Mouse (Mus musculus): ENCODE measurements around the gene Slc12a4. TPM values are rescaled to one million over a fixed set of nuclear protein-coding genes. Genes with fewer than 3 reads are reported as not detected.

Gene Slc12a4
- polyA plus RNA-seq, 1 experiment from 2014 or later: 25.8 TPM

DNA sequence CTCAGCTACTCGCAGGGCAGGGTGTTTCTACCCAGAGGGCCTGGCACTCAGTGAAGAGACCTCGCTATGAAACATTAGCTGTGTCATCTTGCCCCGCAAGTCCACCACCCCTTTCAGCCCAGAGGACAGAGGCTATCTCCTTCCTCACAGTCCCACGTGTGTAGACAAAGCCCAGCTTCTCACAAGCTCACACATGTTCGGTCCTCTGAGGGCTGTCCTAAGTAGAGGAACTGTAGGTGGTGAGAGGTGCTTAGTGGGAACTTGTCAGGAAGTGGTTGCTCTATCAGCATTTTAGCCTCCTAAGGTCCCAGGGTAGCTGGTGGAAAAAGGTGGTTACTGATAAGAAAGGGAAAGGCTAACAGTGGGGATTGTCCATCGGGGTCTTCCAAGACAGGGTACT, 30.8 kb downstream of the Slc12a4 start:
- H3K4me2 ChIP-seq: peak overlapping the region; percentile 92
- H3K4me3 ChIP-seq (ENCODE audit: low read depth, low read length): peak overlapping the region; percentile 85
- ATAC-seq (replicated peaks; ENCODE audit: low FRiP score): no peak
- H3K27me3 ChIP-seq (replicated peaks; ENCODE audit: control insufficient read depth, insufficient read depth, low read length): no peaks in the 10 kb centered on the region
- peaks cover 14% of the 10 kb centered on the region for H3K36me3 ChIP-seq (ENCODE audit: control insufficient read depth, insufficient read depth, low read length)
- DNase-seq (ENCODE audit: low spot score): no peak
- H3K9me3 ChIP-seq (ENCODE audit: control insufficient read depth, low read length): no peaks in the 10 kb centered on the region; the same call in 1 of the 2 replicates
- peak overlapping the region; percentile 78 for H3K9ac ChIP-seq (ENCODE audit: low read depth, low read length)
- peak overlapping the region; percentile 90 for H3K27ac ChIP-seq (ENCODE audit: low read depth, low read length)
- peaks cover 28% of the 10 kb centered on the region for H3K4me1 ChIP-seq (replicated peaks; ENCODE audit: control insufficient read depth, insufficient read depth, low read length)
- 35% methylated on average over 6 of the region's 6 CpGs for WGBS

DNA sequence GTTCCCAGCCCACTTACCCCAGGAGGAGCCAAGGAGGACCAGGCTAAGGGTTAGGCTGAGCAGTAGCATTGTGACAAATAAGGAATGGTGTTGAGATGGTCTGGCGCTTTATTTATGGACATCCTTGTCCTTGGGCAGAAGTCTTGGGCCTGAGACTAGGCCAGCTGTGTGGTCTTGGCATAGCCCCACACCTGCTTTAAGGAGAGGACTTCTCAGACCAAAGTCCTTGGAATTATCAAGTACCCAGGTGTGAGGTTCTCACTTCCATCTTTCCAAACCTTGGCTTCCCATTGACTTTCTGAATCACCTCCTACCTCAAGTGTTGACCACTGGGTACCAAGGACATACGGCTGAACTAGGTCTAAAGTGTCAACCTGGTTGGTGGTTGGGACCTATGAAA, 32.1 kb downstream of the Slc12a4 start, which contains the start of gene Ctrl:
Ctrl (minus strand) TSS at position 101 of the 400 bp plus-strand sequence.
- WGBS: 87% methylated on average over 2 of the region's 2 CpGs
- ATAC-seq (replicated peaks; ENCODE audit: low FRiP score): no peak
- H3K36me3 ChIP-seq (ENCODE audit: control insufficient read depth, insufficient read depth, low read length): peaks cover 9% of the 10 kb centered on the region; the same call in 1 of the 2 replicates

DNA sequence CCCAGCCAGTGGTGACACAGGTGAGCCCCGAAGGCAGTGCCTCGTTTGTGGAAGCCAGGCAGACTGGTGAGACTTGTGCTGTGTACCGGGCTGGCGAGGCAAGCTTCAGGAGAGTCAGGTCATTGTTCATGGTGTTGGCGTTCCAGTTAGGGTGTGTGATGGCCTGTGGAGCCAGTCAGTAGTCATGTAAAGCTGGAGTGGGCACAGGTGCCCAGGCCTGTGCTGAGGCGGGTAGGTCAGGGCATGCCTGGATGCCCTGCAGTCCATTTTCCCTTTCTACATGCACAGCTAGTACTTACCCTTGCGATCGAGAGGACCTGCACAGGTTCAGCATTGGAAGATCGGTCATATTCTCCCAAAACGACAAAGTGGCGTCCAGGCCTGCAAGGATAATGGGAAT, 33.4 kb downstream of the Slc12a4 start:
- H3K27ac ChIP-seq (ENCODE audit: low read depth, low read length): no peak overlapping the region
- no peaks in the 10 kb centered on the region for H3K9me3 ChIP-seq (ENCODE audit: control insufficient read depth, low read length)
- no peaks in the 10 kb centered on the region for H3K27me3 ChIP-seq (replicated peaks; ENCODE audit: control insufficient read depth, insufficient read depth, low read length)
- H3K36me3 ChIP-seq (ENCODE audit: control insufficient read depth, insufficient read depth, low read length): peaks cover 9% of the 10 kb centered on the region; the same call in 1 of the 2 replicates
- ATAC-seq (replicated peaks; ENCODE audit: low FRiP score): no peak
- no peak for DNase-seq (ENCODE audit: low spot score)
- H3K4me1 ChIP-seq (replicated peaks; ENCODE audit: control insufficient read depth, insufficient read depth, low read length): peaks cover 19% of the 10 kb centered on the region
- H3K4me2 ChIP-seq: no peak overlapping the region
- 88% methylated on average over 11 of the region's 11 CpGs for WGBS
- no peak overlapping the region for H3K9ac ChIP-seq (ENCODE audit: low read depth, low read length)
- no peak overlapping the region for H3K4me3 ChIP-seq (ENCODE audit: low read depth, low read length)

More for the DNA sequence above, 32.1 kb downstream of the Slc12a4 start, which contains the start of gene Ctrl:
- Histone ChIP-seq H3K27me3 (replicated peaks; ENCODE audit: control insufficient read depth, insufficient read depth, low read length) (no peaks in the 10 kb centered on the region), H3K4me3 (ENCODE audit: low read depth, low read length) (no peak within 1 kb of the TSS), H3K4me2 (no peak within 1 kb of the TSS), H3K4me1 (replicated peaks; ENCODE audit: control insufficient read depth, insufficient read depth, low read length) (peaks cover 28% of the 10 kb centered on the region), H3K27ac (ENCODE audit: low read depth, low read length) (no peak within 1 kb of the TSS), H3K9me3 (ENCODE audit: control insufficient read depth, low read length) (no peaks in the 10 kb centered on the region), H3K9ac (ENCODE audit: low read depth, low read length) (no peak within 1 kb of the TSS)
- no peak for DNase-seq (ENCODE audit: low spot score)

DNA sequence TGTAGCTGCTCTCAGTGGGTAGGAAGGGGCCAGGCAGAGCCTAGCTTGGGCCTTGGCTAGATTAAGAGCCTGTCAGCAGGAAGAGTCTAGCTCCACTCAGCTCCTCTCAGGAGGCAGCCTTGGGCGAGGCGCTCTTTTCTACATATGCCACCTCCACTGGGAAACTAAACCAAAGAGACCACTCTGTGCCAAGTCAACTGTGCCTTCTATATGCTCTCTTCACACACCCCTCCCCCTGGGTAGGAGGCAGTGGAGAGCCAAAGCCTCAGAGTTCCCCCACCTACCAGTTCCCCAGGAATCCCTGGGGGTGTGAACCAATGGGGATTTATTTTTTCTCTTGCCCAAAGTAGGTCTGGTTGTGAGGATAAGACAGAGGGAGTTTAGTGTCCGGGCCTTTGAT, 34.6 kb downstream of the Slc12a4 start:
- DNase-seq (ENCODE audit: low spot score) (no peak), ATAC-seq (replicated peaks; ENCODE audit: low FRiP score) (no peak)
- H3K9me3 ChIP-seq (ENCODE audit: control insufficient read depth, low read length): no peaks in the 10 kb centered on the region
- WGBS: 89% methylated on average over 3 of the region's 3 CpGs
- H3K9ac ChIP-seq (ENCODE audit: low read depth, low read length): no peak overlapping the region
- H3K27me3 ChIP-seq (replicated peaks; ENCODE audit: control insufficient read depth, insufficient read depth, low read length): no peaks in the 10 kb centered on the region
- H3K27ac ChIP-seq (ENCODE audit: low read depth, low read length): no peak overlapping the region
- no peak overlapping the region for H3K4me3 ChIP-seq (ENCODE audit: low read depth, low read length)
- no peak overlapping the region for H3K4me2 ChIP-seq
- peaks cover 14% of the 10 kb centered on the region for H3K4me1 ChIP-seq (replicated peaks; ENCODE audit: control insufficient read depth, insufficient read depth, low read length)
- peaks cover 9% of the 10 kb centered on the region; the same call in 1 of the 2 replicates for H3K36me3 ChIP-seq (ENCODE audit: control insufficient read depth, insufficient read depth, low read length)

DNA sequence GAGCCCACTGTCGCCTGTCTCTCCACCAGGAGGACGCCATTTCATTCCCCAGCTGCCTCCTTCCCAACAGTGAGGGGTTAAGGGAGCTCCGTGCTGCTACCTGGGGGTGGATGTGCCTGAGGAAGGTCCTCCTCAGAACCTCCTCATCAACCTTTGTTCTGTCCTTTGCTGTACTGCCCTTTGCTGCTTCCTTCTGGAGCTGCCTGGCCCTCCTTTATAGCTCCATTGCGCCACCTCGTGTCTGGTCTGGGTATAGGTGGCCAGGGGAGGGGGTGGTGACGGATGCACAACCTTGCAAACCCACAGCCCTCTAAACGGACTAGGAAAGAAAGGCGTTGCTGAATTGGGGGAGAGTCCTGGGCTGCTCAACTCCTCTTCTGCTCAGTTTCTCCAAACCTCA, 35.3 kb downstream of the Slc12a4 start:
- Histone ChIP-seq H3K36me3 (ENCODE audit: control insufficient read depth, insufficient read depth, low read length) (peaks cover 9% of the 10 kb centered on the region; the same call in 1 of the 2 replicates), H3K27ac (ENCODE audit: low read depth, low read length) (no peak overlapping the region)
- peak; percentile 35 for ATAC-seq (replicated peaks; ENCODE audit: low FRiP score)

DNA sequence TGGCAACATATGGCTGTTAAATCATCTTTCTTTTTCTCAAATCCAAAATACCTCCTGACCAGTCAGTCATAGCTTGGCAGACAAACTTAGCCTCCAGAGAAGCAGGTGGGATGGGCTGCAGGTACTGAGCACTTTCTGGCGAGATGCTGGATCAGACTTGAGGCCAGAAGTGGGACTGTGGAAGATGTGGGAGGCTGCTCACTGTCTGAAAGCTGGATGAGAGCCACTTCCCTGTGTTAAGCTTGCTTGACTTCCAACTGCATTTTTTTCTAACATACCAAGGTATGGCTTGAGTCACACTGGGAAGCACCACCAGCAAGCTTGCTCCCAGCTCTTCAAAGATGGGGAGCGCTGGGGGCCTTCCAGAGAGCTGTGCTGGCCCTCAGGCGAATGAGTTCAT, 40.8 kb downstream of the Slc12a4 start:
- ATAC-seq (replicated peaks; ENCODE audit: low FRiP score): no peak
- no peak overlapping the region for H3K4me2 ChIP-seq
- WGBS: 65% methylated on average over 3 of the region's 3 CpGs

More for the DNA sequence above, 35.3 kb downstream of the Slc12a4 start:
- H3K27me3 ChIP-seq (replicated peaks; ENCODE audit: control insufficient read depth, insufficient read depth, low read length): no peaks in the 10 kb centered on the region
- DNase-seq (ENCODE audit: low spot score): peak; percentile 82
- no peak overlapping the region for H3K4me3 ChIP-seq (ENCODE audit: low read depth, low read length)
- no peak overlapping the region for H3K9ac ChIP-seq (ENCODE audit: low read depth, low read length)
- WGBS: 18% methylated on average over 8 of the region's 8 CpGs
- peaks cover 7% of the 10 kb centered on the region for H3K4me1 ChIP-seq (replicated peaks; ENCODE audit: control insufficient read depth, insufficient read depth, low read length)
- H3K9me3 ChIP-seq (ENCODE audit: control insufficient read depth, low read length): no peaks in the 10 kb centered on the region
- H3K4me2 ChIP-seq: no peak overlapping the region

DNA sequence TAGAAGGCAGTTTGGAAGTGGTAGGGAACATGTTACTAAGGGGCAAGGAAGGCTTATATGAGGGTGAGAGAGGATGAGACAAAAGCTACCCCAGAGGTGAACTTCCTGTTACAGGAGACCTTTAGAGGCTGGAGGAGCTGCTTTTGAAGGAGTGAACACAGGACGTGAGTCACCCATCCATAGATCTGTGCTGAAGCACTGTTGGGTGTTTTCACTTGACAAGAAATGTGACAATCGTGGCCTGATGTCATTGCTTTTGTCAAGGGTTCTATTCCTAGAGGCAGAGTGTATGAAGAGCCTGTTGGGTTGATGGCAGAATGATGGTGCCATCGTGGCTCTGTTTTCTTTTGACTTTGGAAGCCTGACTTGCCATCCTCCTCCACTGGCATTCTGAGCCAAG, 46.5 kb downstream of the Slc12a4 start:
- Histone ChIP-seq H3K9ac (ENCODE audit: low read depth, low read length) (no peak overlapping the region), H3K27me3 (replicated peaks; ENCODE audit: control insufficient read depth, insufficient read depth, low read length) (no peaks in the 10 kb centered on the region), H3K4me1 (replicated peaks; ENCODE audit: control insufficient read depth, insufficient read depth, low read length) (0 out of 2 replicates have a peak, but pooled peaks cover 2% of the 10 kb centered on the region), H3K36me3 (ENCODE audit: control insufficient read depth, insufficient read depth, low read length) (peaks cover 7% of the 10 kb centered on the region), H3K27ac (ENCODE audit: low read depth, low read length) (no peak overlapping the region), H3K4me3 (ENCODE audit: low read depth, low read length) (no peak overlapping the region), H3K4me2 (no peak overlapping the region), H3K9me3 (ENCODE audit: control insufficient read depth, low read length) (no peaks in the 10 kb centered on the region)
- 76% methylated on average over 3 of the region's 3 CpGs for WGBS
- ATAC-seq (replicated peaks; ENCODE audit: low FRiP score) (no peak), DNase-seq (ENCODE audit: low spot score) (no peak)

More for the DNA sequence above, 40.8 kb downstream of the Slc12a4 start:
- H3K27ac ChIP-seq (ENCODE audit: low read depth, low read length): no peak overlapping the region
- no peaks in the 10 kb centered on the region for H3K27me3 ChIP-seq (replicated peaks; ENCODE audit: control insufficient read depth, insufficient read depth, low read length)
- DNase-seq (ENCODE audit: low spot score): no peak
- H3K4me1 ChIP-seq (replicated peaks; ENCODE audit: control insufficient read depth, insufficient read depth, low read length): peaks cover 2% of the 10 kb centered on the region; the same call in 1 of the 2 replicates
- no peak overlapping the region for H3K9ac ChIP-seq (ENCODE audit: low read depth, low read length)
- 0 out of 2 replicates have a peak, but pooled peaks cover 3% of the 10 kb centered on the region for H3K36me3 ChIP-seq (ENCODE audit: control insufficient read depth, insufficient read depth, low read length)
- H3K4me3 ChIP-seq (ENCODE audit: low read depth, low read length): no peak overlapping the region
- H3K9me3 ChIP-seq (ENCODE audit: control insufficient read depth, low read length): no peaks in the 10 kb centered on the region

DNA sequence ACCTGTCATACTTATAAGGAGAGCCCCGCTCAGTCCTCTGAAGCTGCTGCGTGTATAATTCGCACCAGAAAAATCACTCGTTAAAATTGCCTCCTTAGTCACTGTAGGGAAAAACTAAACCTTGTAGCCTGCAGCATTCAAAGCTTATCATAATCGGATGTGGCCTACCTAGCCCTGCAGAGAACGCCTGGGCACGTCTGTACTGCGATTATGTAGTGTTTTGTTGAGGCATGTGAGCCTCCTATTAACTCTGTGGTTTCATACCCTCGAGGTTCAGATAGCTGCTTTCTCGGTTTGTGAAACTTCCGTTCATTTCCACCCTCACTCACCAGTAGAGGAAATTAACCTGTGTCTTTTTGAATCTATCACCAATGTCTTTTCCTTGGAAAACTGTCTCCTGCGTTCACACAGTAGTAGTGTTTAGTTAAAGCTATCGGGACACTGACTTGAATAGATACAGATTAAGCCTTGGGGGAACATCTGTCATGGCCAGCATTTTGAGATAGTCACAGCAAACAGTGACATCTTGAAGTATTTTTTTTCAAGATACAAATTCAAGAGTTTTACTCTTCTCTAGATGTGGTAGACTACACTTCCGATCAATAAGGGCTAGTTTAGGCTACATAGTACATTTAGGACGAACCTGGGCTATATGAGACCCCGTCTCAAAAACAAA, 64.8 kb downstream of the Slc12a4 start:
- Histone ChIP-seq H3K27me3 (replicated peaks; ENCODE audit: control insufficient read depth, insufficient read depth, low read length) (no peaks in the 10 kb centered on the region), H3K36me3 (ENCODE audit: control insufficient read depth, insufficient read depth, low read length) (no peaks in the 10 kb centered on the region), H3K4me1 (replicated peaks; ENCODE audit: control insufficient read depth, insufficient read depth, low read length) (peaks cover 7% of the 10 kb centered on the region; the same call in 1 of the 2 replicates), H3K27ac (ENCODE audit: low read depth, low read length) (peak overlapping the region; percentile 93), H3K4me2 (peak overlapping the region; percentile 74), H3K9ac (ENCODE audit: low read depth, low read length) (peak overlapping the region; percentile 96), H3K4me3 (ENCODE audit: low read depth, low read length) (peak overlapping the region; percentile 89), H3K9me3 (ENCODE audit: control insufficient read depth, low read length) (no peaks in the 10 kb centered on the region)
- DNase-seq (ENCODE audit: low spot score) (no peak), ATAC-seq (replicated peaks; ENCODE audit: low FRiP score) (peak; percentile 69)
- WGBS: 22% methylated on average over 16 of the region's 16 CpGs

All from liver, embryonic 11.5 days (tissue).